Mouse (Mus musculus): ENCODE data around the gene Sc5d.

- TF ChIP-seq POLR2A (IDR thresholded peaks at IDR 0.05; ENCODE audit: low read depth, low read length) (no peak), CTCF (IDR thresholded peaks at IDR 0.05; ENCODE audit: borderline replicate concordance, insufficient read depth, low read length) (no peak)
Measured at GRCm38 (mm10) chr9:42219001-42219660, 44.9 kb downstream of the Sc5d start.

All from embryonic fibroblast, embryonic 13.5 days (primary cell).